ENCODE assay signal across 24 mouse cellular contexts in genomic region chr15:8411168-8411837, GRCm38 (mm10). TPM values are rescaled to one million over a fixed set of nuclear protein-coding genes. Genes with fewer than 3 reads are reported as not detected.
A peak's percentile ranks its signal among the peaks of the same experiment; 100 is the strongest.
DNase-seq lines count a peak whose midpoint lies in the region; ATAC-seq and TF ChIP-seq lines count a peak whose summit lies in the region.
"Had no signal": no experiment of that assay in that cellular context is flagged by ENCODE, and none has a peak within 500 bp of the region (broad histone marks: within the 10 kb centered on the region; RNA-seq: fewer than 3 reads in every experiment).

No protein-coding gene starts in this region.

- 0 out of 2 replicates have a peak overlapping the region, but pooled peaks have one; percentile 22 for H3K4me2 ChIP-seq in liver, postnatal 0 days (ENCODE audit: low read depth, low read length)
- H3K4me2 ChIP-seq: limb, embryonic 12.5 days; lung, embryonic 15.5 days; midbrain, embryonic 15.5 days; neural tube, embryonic 15.5 days; stomach, embryonic 15.5 days had no signal

- H3K36me3 ChIP-seq in liver, postnatal 0 days (replicated peaks; ENCODE audit: insufficient read depth, low read length): no peaks in the 10 kb centered on the region
- H3K36me3 ChIP-seq: heart, embryonic 10.5 days; limb, embryonic 12.5 days; lung, embryonic 15.5 days; midbrain, embryonic 15.5 days; neural tube, embryonic 15.5 days; stomach, embryonic 15.5 days had no signal

- ATAC-seq in liver, postnatal 0 days: no peak
- ATAC-seq: forebrain, embryonic 14.5 days; midbrain, embryonic 15.5 days had no signal

- no peaks in the 10 kb centered on the region for H3K9me3 ChIP-seq in liver, postnatal 0 days (ENCODE audit: low read length)
- H3K9me3 ChIP-seq: heart, embryonic 10.5 days; limb, embryonic 12.5 days; lung, embryonic 15.5 days; midbrain, embryonic 15.5 days; neural tube, embryonic 15.5 days; stomach, embryonic 15.5 days had no signal

- no peaks in the 10 kb centered on the region for H3K27me3 ChIP-seq in liver, postnatal 0 days (ENCODE audit: insufficient read depth, low read length)
- H3K27me3 ChIP-seq: limb, embryonic 12.5 days; lung, embryonic 15.5 days; midbrain, embryonic 15.5 days; neural tube, embryonic 15.5 days; stomach, embryonic 15.5 days had no signal

- DNase-seq in 416B (ENCODE audit: low read depth) (peak; percentile 87), MEL-GATA-1-ER (ENCODE audit: extremely low read depth, low read depth) (peak; percentile 89)
- DNase-seq in induced T-regulatory cell, adult 2 months (ENCODE audit: low read depth): peak; percentile 12
- no peak for DNase-seq in liver, postnatal 0 days
- DNase-seq in right cerebral cortex, postnatal 36 days (ENCODE audit: low spot score in 2 of 2): no peak
- no peak for DNase-seq in embryo, embryonic 10 days (ENCODE audit: low spot score)
- no peak for DNase-seq in adrenal gland, adult 2 months
- no peak for DNase-seq in frontal cortex, postnatal 36 days (ENCODE audit: low spot score in 2 of 2)
- DNase-seq: adrenal gland, postnatal 36 days; cerebellum, adult 2 months; gastrocnemius, postnatal 36 days; kidney, adult 9 months; kidney, postnatal 36 days; right cerebral cortex, postnatal 14 days; thymus, adult 2 months had no signal

- no peak for TF ChIP-seq EP300 in liver, postnatal 0 days (IDR thresholded peaks at IDR 0.05; ENCODE audit: low read depth)

- no peak for TF ChIP-seq CTCF in liver, postnatal 0 days (IDR thresholded peaks at IDR 0.05; ENCODE audit: low read depth)

- 27% methylated on average over 1 of the region's 1 CpGs for WGBS in liver, postnatal 0 days (ENCODE audit: insufficient replicate concordance)

- H3K4me3 ChIP-seq in liver, postnatal 0 days (ENCODE audit: low read depth, low read length): no peak overlapping the region
- H3K4me3 ChIP-seq: heart, embryonic 10.5 days; limb, embryonic 12.5 days; lung, embryonic 15.5 days; midbrain, embryonic 15.5 days; myocyte; neural tube, embryonic 15.5 days; stomach, embryonic 15.5 days had no signal

- H3K9ac ChIP-seq in liver, postnatal 0 days (replicated peaks): no peak overlapping the region
- H3K9ac ChIP-seq: limb, embryonic 12.5 days; lung, embryonic 15.5 days; midbrain, embryonic 15.5 days; neural tube, embryonic 15.5 days; stomach, embryonic 15.5 days had no signal

- H3K27ac ChIP-seq in liver, postnatal 0 days (ENCODE audit: low read depth): no peak overlapping the region
- H3K27ac ChIP-seq: heart, embryonic 10.5 days; limb, embryonic 12.5 days; lung, embryonic 15.5 days; macrophage; midbrain, embryonic 15.5 days; neural tube, embryonic 15.5 days; stomach, embryonic 15.5 days had no signal

- H3K4me1 ChIP-seq in liver, postnatal 0 days (ENCODE audit: insufficient read depth): peaks cover 17% of the 10 kb centered on the region
- H3K4me1 ChIP-seq: limb, embryonic 12.5 days; lung, embryonic 15.5 days; midbrain, embryonic 15.5 days; neural tube, embryonic 15.5 days; stomach, embryonic 15.5 days had no signal

RNA-seq across cellular contexts. Expression of gene Nipbl, which starts 33.0 kb away (rescaled TPM):
- polyA plus RNA-seq in liver, postnatal 0 days (2015; fragmentation: Nextera tagmentation; extraction: Ambion mirVana): 5.7 and 5.8 TPM in 2 replicates
- 10 to 100 TPM; 35.8 to 50.4 TPM for total RNA-seq in adrenal gland, adult 2 months (2021)
- 1.7 and 1.9 TPM in 2 replicates for polyA plus RNA-seq in adrenal gland, adult 2 months (2012; rRNA removed)

Comparison
In these comparisons a context has a peak if more than half of its experiments do, and no peak if none do; other contexts are left out.
1. DNase-seq: peak in 416B (single experiment), MEL-GATA-1-ER (single experiment) and induced T-regulatory cell, adult 2 months (single experiment); none in liver, postnatal 0 days (single experiment), right cerebral cortex, postnatal 36 days (0 of 2), embryo, embryonic 10 days (single experiment), adrenal gland, adult 2 months (single experiment) and frontal cortex, postnatal 36 days (0 of 2).